Mouse (Mus musculus): Measurements from ENCODE around the gene Dnm2.

The Dnm2 gene

DNA sequence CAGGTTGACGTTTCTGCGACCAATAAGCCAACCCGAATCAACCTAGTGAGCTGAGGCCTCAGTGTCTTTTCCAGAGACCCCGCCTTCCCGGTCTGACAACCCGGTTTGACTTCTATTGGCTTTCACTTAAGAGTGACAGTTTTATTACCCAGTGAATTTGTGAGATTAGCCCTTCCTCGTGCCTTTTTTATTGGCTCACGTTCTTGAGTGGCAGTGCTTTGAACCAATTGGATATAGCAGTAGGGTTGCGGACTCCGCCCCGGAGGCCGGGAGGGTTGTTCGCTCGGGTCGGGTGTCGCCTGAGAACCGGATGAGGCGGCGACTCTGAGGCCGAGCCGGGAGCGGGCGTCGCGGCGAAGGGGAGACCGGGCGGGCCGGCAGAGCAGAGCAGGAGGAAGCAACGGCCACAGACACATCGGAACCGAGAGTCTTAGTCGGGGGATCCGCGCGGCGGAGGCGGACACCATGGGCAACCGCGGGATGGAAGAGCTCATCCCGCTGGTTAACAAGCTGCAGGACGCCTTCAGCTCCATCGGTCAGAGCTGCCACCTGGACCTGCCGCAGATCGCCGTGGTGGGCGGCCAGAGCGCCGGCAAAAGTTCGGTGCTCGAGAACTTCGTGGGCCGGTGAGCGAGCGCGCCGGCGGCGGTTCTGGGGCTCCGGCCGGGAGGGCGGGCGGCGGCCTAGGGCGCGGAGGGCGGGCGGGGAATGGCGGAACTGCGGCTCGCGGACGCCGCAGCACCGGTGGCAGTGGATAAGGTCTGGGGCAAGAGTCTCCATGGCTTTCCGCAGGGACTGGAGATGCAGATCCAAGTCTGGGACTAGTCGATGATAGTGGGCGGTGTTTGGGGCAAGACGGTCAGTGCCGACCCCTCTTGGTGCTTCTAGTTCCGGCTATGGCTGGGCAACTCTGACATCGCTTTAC, at the start of gene Dnm2:
TSS of gene Dnm2 (plus strand) at position 278 of the 925 bp plus-strand sequence.
- peak; percentile 94 for DNase-seq (ENCODE audit: low spot score)

DNA sequence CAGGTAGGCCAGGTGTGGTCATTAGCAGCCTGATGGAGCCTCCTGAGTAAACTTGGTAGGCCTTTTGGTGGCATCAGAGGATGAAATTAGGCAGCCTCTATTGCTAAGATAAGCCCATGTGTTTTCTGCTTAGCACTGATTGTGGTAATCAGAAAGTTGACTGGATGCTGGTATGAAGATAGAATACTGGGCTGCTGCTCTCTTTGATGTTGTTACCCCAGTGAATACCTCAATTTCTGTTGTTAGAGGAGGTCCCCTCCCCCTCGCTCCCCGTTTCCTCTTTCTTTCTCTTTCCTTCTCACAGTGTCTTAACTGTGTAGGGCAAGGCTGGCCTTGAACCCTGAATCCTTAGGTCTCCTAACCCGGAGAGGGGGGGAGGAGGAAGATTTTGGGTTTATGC, 45.5 kb upstream of the Dnm2 start:
- DNase-seq (ENCODE audit: low spot score) = no peak

- no peak for DNase-seq (ENCODE audit: low spot score)
Observed at GRCm38 (mm10) chr9:21380868-21381267, 43.8 kb upstream of the Dnm2 start.

- no peak for DNase-seq (ENCODE audit: low spot score)
Observed at GRCm38 (mm10) chr9:21383966-21384365, 40.7 kb upstream of the Dnm2 start.

DNA sequence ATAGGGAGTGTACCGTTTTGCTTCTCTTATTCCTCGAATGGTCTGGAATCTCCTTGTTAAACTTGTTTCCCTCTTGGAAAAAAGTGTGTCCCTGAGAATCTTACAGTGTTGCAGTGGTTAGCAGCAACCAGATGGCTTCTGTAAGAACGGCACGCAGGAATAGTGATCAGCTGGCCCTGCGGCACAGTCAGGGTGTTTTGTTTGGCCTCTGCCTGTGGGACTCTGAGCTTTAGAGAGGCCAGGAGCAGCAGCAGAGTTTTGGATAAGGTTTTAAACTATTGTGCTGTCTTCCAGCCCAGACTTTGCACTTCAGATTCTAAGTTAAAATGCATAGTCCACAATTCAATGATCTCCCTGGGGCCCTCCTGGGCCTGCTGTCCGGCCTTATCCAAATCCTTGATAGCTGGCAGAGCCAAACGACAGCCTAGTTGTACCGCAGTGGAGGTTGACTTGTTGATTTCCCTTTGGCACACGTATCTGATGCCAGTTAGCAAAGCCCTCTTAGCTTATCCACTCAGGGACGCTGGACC, 32.0 kb upstream of the Dnm2 start:
- DNase-seq (ENCODE audit: low spot score) = no peak

DNA sequence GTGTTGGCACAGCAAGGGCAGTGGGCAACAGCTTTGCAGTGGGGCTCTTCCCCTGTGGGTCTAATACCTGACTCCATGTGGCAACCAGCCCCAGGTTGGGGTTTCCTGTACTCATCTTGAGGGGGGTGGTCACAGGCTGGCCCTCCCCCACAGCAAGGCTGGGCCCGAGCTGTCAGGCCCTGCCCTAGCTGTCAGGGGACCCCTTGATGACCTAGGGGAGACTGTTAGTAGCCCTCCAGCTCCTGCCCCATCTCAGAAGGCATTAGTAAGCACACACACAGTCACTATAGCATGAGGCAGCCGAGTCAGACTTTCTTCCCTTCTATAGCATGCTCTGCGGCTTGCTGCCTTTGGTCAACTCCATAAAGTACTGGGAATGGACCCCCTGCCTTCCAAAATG, 29.0 kb upstream of the Dnm2 start:
- no peak for DNase-seq (ENCODE audit: low spot score)

DNA sequence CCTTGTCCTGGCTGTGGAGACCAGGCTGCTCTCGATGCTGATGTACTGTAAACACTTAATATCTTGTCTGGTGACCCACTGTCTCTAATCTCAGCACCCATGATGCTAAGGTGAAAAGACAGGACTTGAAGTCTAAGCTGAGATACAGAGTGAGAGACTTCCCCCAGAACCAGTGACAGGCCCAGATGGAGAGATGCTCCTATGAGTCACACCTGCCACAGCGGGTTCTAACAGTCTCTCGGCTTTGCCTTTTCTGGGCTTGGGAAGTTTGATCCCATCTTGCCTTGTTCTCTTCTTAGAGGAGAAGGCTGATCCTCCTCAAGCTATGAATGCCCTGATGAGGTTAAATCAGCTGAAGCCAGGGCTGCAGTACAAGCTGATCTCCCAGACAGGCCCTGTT, 27.5 kb upstream of the Dnm2 start:
- no peak for DNase-seq (ENCODE audit: low spot score)

- DNase-seq (ENCODE audit: low spot score) = no peak
Observed at GRCm38 (mm10) chr9:21401042-21401441, 23.7 kb upstream of the Dnm2 start.

- DNase-seq (ENCODE audit: low spot score) = no peak
Observed at GRCm38 (mm10) chr9:21402764-21403253, 21.9 kb upstream of the Dnm2 start.

DNA sequence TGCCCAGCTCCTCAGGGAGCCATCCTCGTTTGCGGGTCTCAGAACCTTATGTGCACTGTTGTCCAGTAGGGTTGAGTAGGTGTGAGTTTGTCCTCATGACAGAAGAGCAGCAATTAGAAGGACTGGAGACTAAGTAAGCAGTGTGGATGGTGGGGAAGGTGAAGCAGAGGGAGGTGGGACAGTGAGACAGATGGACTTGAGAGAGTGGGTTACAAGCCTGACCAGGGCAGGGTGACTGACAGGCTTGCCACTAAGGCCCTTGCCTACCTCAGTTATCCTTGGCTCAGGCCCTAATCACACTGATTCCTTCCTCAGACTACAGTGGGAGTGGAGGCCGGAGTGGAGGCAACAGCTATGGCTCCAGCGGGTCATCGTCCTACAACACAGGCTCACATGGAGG, 21.0 kb upstream of the Dnm2 start:
- DNase-seq (ENCODE audit: low spot score) = no peak

DNA sequence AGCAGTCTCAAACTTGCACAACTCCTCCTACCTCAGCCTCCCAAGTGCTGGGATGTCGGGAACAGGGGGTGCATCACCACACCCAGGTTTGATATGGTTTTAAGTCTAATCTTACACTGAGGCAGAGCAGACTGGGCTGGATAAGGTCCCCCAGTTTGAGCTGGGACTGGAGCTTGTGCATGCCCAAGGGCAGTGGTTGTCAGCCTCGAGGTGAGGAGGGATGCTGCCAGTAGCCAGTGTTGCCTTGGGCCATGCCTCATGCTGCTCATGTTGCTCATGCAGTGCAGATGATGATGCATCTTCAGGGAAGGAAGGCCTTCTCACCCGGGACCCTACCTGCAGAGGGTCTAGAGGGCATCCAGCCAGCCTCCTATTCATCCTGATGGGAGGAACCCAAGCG, 19.2 kb upstream of the Dnm2 start:
- DNase-seq (ENCODE audit: low spot score) = no peak

GRCm38 (mm10) chr9:21407951-21408350, 16.8 kb upstream of the Dnm2 start:
- DNase-seq (ENCODE audit: low spot score) = peak; percentile 24

GRCm38 (mm10) chr9:21408624-21409023, 16.1 kb upstream of the Dnm2 start:
- DNase-seq (ENCODE audit: low spot score) = no peak

DNA sequence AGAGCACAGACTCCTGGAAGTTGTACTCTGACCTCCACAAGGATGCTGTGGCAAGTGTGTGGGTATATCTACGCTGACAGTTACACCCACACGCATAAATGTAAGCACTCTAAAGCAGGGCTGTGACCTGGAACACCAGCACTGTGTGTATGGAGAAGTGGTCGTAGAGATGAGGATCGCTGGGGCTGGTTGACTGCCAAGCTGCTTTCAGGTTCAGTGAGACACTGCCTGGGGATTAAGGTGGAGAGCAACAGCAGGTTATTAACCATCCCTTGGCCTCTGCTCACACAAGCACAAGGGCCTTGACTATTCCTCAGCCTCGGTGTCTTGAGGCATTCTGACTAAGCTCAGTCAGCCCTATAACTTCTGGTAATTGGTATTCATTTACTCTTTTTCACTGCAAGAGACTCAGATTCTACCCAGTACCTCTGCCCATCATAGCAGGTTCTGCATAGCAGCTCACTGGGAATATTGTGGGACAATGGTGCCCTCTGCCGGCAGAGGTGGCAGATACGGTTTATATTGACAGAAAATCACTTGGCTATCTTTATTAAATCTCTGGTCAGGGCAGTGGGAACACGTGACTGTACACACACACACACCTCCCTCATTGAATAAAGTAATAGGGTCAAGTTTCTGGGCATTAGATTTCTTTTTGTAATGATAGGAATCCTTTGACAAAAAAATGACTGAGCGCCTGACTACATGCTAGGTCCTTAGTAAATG, 15.0 kb upstream of the Dnm2 start:
- DNase-seq (ENCODE audit: low spot score) = peak; percentile 57

- DNase-seq (ENCODE audit: low spot score) = peak; percentile 50
Observed at GRCm38 (mm10) chr9:21411669-21412550, 12.8 kb upstream of the Dnm2 start, which contains the start of gene Qtrt1. Qtrt1 (plus strand) TSS chr9:21411837.

GRCm38 (mm10) chr9:21417866-21418265, 6.8 kb upstream of the Dnm2 start:
- DNase-seq (ENCODE audit: low spot score) = no peak

DNA sequence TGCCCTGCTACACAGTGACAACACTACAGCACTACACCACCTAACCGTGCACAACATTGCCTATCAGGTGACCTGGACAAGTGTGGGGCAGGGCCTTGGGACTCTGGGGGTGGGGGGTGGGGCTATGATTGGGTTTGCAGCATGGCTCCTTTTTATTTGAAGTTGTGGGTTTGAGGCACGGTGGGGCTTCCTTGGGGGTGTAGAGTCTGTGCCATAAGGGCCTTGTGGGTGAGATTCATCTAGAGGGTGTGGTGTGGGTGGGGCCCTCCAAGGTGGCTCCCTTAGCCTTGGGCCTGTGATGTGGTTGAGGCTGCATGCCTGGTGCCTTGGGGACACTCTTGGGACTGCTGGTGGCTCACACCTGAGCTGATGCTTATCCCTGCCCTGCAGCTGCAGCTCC, 5.1 kb upstream of the Dnm2 start:
- DNase-seq (ENCODE audit: low spot score) = no peak

DNA sequence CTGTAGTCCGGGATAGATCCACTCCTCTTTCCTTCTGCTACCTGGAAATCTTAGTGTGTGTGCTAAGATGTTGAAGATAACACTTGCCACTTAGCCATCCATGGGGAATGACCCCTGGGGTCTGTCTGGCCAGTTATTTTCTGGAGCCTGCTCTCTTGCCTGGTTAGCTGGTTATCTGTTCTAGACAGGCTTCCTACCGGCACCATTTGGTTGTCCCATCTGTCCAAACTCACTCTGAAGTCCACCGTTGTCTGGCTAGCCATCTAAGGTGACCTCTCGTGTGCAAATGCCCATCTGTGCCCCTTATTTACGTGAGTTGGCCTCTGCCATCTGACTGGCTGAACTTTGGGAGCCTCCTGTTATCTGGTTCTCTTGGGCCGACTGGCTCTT, 843 bp downstream of the Dnm2 start:
- DNase-seq (ENCODE audit: low spot score) = no peak

DNA sequence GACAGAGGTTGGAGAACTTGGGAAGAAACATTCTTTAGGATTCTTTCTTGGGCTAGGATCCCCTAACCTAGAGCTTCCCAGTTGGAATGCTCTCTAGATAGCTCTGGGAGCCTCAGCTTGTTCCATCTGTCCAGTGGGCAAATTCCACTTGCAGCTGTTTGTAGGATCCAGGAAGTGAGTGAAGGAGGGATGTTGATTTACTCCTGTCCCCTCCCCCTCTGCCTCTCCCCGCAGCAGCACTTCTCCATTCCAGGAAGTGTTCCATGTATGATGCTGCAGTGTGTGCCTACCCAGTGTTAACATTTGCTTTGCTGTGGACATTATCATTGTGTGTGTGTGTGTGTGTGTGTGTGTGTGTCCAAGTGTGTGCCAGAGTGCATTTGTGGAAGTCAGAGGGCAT, 1.3 kb downstream of the Dnm2 start:
- no peak for DNase-seq (ENCODE audit: low spot score)

DNA sequence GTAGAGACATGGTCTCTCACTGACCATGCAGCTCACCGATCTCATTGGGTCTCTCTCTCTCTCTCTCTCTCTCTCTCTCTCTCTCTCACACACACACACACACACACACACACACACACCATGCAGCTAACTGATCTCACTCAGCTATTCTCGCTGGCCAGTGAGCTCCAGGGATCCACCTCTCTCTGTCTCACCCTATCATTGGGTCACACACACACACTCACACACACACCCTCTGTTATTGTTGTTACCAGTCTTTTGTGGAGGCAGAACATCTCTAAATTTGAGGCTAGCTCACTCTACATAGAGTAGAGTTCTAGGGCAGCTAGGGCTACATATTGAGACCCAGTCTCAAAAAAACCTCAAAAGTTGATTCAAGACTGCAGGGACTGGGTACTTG, 1.8 kb downstream of the Dnm2 start:
- no peak for DNase-seq (ENCODE audit: low spot score)

GRCm38 (mm10) chr9:21427773-21428172, 3.1 kb downstream of the Dnm2 start:
- DNase-seq (ENCODE audit: low spot score) = no peak

DNA sequence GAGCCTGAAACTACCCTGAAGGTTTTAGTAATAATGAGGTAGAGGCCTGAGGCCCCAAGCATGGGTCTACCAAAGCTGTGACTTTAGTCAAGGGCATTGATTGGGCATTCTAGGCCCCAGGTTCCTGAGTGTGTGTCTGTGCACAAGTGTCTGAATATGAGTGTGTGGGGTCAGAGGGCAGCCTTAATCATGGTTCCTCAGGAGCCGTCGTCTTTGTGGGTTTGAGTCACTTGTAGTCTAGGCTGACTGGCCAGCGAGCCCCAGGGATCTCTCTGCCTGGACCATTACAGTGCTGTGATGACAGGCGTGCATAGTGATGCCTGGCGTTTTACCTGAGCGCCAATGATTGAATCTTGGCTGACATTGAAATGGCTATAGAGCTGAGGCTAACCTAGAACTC, 3.5 kb downstream of the Dnm2 start:
- DNase-seq (ENCODE audit: low spot score) = no peak
